Mouse (Mus musculus) inflammation-experienced regulatory T-cells, adult 6 months (primary cell): ENCODE measurements around the gene C1qtnf6. TPM values are rescaled to one million over a fixed set of nuclear protein-coding genes. Genes with fewer than 3 reads are reported as not detected.

Experiments
- ATAC-seq: one replicate; pipeline ENCODE4 v1.8.0; 2017
- polyA plus RNA-seq, 3 experiments: library from polyadenylated mRNA; unstranded; fragments of 100-300 nt; shearing (Covaris generic); gene quantifications; one replicate each; pipeline ENCODE4 v1.2.1; 2017

Gene C1qtnf6
- polyA plus RNA-seq, 3 experiments from 2014 or later: 7.7 to 24.3 (median 8.0) TPM

DNA sequence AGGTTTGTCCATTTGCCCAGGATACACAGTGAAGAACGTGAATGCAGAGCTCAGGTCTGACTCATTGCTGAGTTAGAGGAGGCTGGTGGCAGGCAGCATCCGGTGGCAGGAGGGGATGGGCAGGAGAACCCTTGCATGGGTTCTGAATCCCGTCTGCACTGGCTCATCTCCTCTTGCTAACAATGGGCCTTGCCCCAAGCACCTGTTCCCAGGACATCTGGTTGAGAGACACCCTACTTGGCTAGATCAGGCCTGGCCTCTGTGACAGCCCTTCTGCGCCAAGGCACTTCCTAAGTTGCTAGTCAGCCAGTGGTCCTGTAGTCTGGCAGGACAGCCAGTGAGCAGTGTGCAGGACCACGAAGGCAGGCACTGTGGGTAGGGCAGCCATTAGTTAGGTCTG, 51.7 kb downstream of the C1qtnf6 start:
- peak; percentile 39 for ATAC-seq

DNA sequence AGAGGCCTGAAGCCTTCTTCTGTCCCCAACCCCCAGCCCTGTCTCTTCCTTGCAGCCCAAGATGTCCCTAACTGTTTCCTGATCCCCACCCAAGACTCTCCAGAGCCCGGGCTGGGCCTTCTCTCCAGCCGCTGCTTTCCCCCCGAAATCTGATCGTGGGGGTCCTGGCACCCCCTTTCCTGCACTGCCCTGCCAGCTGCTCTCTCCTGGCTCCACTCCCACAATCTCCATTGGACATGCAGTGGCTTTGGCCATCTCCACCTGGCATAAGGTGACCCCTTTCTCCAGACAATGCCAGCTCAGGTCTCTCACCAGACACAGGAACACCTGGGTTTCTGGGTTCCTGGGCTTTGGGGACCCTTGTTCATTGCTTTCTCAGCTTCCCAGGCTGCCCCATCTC, 53.1 kb downstream of the C1qtnf6 start:
- ATAC-seq: no peak

- no peak for ATAC-seq
These were observed 54.3 kb downstream of the C1qtnf6 start for GRCm38 (mm10) chr15:78476878-78477277.

DNA sequence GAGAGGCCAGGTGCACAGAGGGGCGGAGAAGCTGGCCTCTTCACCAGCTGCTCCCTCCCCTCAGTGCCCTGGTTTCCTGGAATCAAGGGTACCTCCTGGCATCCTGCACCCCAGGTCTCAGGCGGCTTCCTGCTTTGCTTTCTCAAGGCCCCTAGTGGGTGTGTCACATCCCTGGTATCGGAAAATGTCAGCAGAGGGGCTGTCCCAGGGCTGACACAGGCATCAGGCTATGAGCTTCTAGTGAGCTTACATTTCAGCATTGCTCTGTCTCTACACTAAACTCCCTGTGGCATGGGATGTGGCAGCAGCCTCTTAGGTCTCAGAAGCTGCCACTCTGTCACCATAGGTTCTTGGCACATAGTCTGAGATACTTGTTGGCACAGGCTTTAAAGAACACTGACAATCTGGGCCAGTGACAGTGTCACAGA, 55.6 kb downstream of the C1qtnf6 start:
- ATAC-seq: peak; percentile 86

- ATAC-seq: no peak
These were observed 57.8 kb downstream of the C1qtnf6 start for GRCm38 (mm10) chr15:78473442-78473841.

Other genes starting within 250 kb of the C1qtnf6 start
- under 1 TPM in 1 of 3 experiments, not detected in 2; 0.54 TPM for gene Csf2rb2, start 225.7 kb downstream of the C1qtnf6 start, polyA plus RNA-seq
- gene Csf2rb, start 205.7 kb downstream of the C1qtnf6 start, polyA plus RNA-seq: under 1 TPM in 2 of 3 experiments, not detected in 1; 0.12 to 0.67 TPM
- gene Tex33, start 135.5 kb downstream of the C1qtnf6 start, polyA plus RNA-seq: not detected
- 1 to 10 TPM; 1.8 to 5.3 (median 2.1) TPM for gene Tst, start 125.5 kb downstream of the C1qtnf6 start, polyA plus RNA-seq
- 1 to 10 TPM in 2 of 3 experiments, under 1 TPM in 1; 0.63 to 3.3 (median 2.6) TPM for gene Mpst, start 125.0 kb downstream of the C1qtnf6 start, polyA plus RNA-seq
- 10 to 100 TPM in 1 of 3 experiments, 1 to 10 TPM in 2; 7.5 to 14.9 (median 8.8) TPM for gene Kctd17, start 102.9 kb downstream of the C1qtnf6 start, polyA plus RNA-seq
- not detected for gene Tmprss6, start 62.8 kb downstream of the C1qtnf6 start, polyA plus RNA-seq
- 100 to 1,000 TPM; 427 to 674 (median 450) TPM for gene Il2rb, start 36.1 kb downstream of the C1qtnf6 start, polyA plus RNA-seq
- under 1 TPM in 1 of 3 experiments, not detected in 2; 0.17 TPM for gene Sstr3, start 13.3 kb upstream of the C1qtnf6 start, polyA plus RNA-seq
- gene Rac2, start 41.4 kb upstream of the C1qtnf6 start, polyA plus RNA-seq: 1,000 to 10,000 TPM; 2,973 to 4,396 (median 4,109) TPM
- gene Cyth4, start 65.6 kb upstream of the C1qtnf6 start, polyA plus RNA-seq: 100 to 1,000 TPM; 236 to 339 (median 298) TPM
- gene Elfn2, start 187.4 kb upstream of the C1qtnf6 start, polyA plus RNA-seq: under 1 TPM in 1 of 3 experiments, not detected in 2; 0.05 TPM
- 10 to 100 TPM; 45.8 to 70.7 (median 62.8) TPM for gene Mfng, start 242.1 kb upstream of the C1qtnf6 start, polyA plus RNA-seq